Mouse (Mus musculus): ENCODE measurements around the gene Twist2. TPM values are rescaled to one million over a fixed set of nuclear protein-coding genes. Genes with fewer than 3 reads are reported as not detected.

Gene Twist2
- 52.3 and 59.4 TPM in 2 replicates for polyA plus RNA-seq (2014; fragmentation: Nextera tagmentation; extraction: Ambion mirVana)

- peak within 1 kb of the TSS; percentile 88 for H3K27ac ChIP-seq (replicated peaks; ENCODE audit: low read depth, low read length)
- no peaks in the 10 kb centered on the region for H3K9me3 ChIP-seq (replicated peaks; ENCODE audit: control insufficient read depth, low read length)
- peak; percentile 91 for DNase-seq (ENCODE audit: low spot score)
- under 1% methylated on average over 71 of the region's 77 CpGs for WGBS
- peak within 1 kb of the TSS; percentile 77 for H3K9ac ChIP-seq (replicated peaks; ENCODE audit: low read length)
- peaks cover 19% of the 10 kb centered on the region for H3K27me3 ChIP-seq (ENCODE audit: control insufficient read depth, insufficient read depth, low read length)
- H3K4me2 ChIP-seq (ENCODE audit: low read depth, low read length), result peak within 1 kb of the TSS; percentile 93
- no peaks in the 10 kb centered on the region for H3K36me3 ChIP-seq (replicated peaks; ENCODE audit: control insufficient read depth, insufficient read depth, low read depth, low read length)
- peak within 1 kb of the TSS; percentile 68 for H3K4me3 ChIP-seq (ENCODE audit: low read depth, low read length)
- peak; percentile 65 for ATAC-seq (replicated peaks; ENCODE audit: insufficient number of reproducible peaks, low FRiP score, low TSS enrichment, low read depth)
- H3K4me1 ChIP-seq (ENCODE audit: control insufficient read depth, insufficient read depth, low read length), result peaks cover 5% of the 10 kb centered on the region; the same call in 1 of the 2 replicates
These were observed at the start of gene Twist2 for GRCm38 (mm10) chr1:91800967-91801843. TSS of gene Twist2 (plus strand) at chr1:91801461.

GRCm38 (mm10) chr1:91752931-91753330, 48.3 kb upstream of the Twist2 start:
- Histone ChIP-seq H3K4me3 (ENCODE audit: low read depth, low read length) (no peak overlapping the region), H3K27ac (replicated peaks; ENCODE audit: low read depth, low read length) (no peak overlapping the region), H3K4me1 (ENCODE audit: control insufficient read depth, insufficient read depth, low read length) (peaks cover 8% of the 10 kb centered on the region), H3K9me3 (replicated peaks; ENCODE audit: control insufficient read depth, low read length) (no peaks in the 10 kb centered on the region), H3K4me2 (ENCODE audit: low read depth, low read length) (no peak overlapping the region), H3K36me3 (replicated peaks; ENCODE audit: control insufficient read depth, insufficient read depth, low read depth, low read length) (no peaks in the 10 kb centered on the region), H3K27me3 (ENCODE audit: control insufficient read depth, insufficient read depth, low read length) (no peaks in the 10 kb centered on the region), H3K9ac (replicated peaks; ENCODE audit: low read length) (no peak overlapping the region)
- no peak for DNase-seq (ENCODE audit: low spot score)
- 75% methylated on average over 9 of the region's 9 CpGs for WGBS
- no peak for ATAC-seq (replicated peaks; ENCODE audit: insufficient number of reproducible peaks, low FRiP score, low TSS enrichment, low read depth)

- Histone ChIP-seq H3K27me3 (ENCODE audit: control insufficient read depth, insufficient read depth, low read length) (no peaks in the 10 kb centered on the region), H3K9ac (replicated peaks; ENCODE audit: low read length) (peak overlapping the region; percentile 34), H3K4me2 (ENCODE audit: low read depth, low read length) (peak overlapping the region; percentile 17; the same call in 1 of the 2 replicates), H3K4me1 (ENCODE audit: control insufficient read depth, insufficient read depth, low read length) (peaks cover 8% of the 10 kb centered on the region), H3K4me3 (ENCODE audit: low read depth, low read length) (no peak overlapping the region; the same call in 1 of the 2 replicates), H3K27ac (replicated peaks; ENCODE audit: low read depth, low read length) (no peak overlapping the region), H3K36me3 (replicated peaks; ENCODE audit: control insufficient read depth, insufficient read depth, low read depth, low read length) (no peaks in the 10 kb centered on the region), H3K9me3 (replicated peaks; ENCODE audit: control insufficient read depth, low read length) (no peaks in the 10 kb centered on the region)
- WGBS, result under 1% methylated on average over 9 of the region's 9 CpGs
- peak; percentile 93 for DNase-seq (ENCODE audit: low spot score)
- ATAC-seq (replicated peaks; ENCODE audit: insufficient number of reproducible peaks, low FRiP score, low TSS enrichment, low read depth), result peak; percentile 57
These were observed 46.2 kb upstream of the Twist2 start for GRCm38 (mm10) chr1:91755102-91755501.

GRCm38 (mm10) chr1:91757292-91757691, 44.0 kb upstream of the Twist2 start:
- peak overlapping the region; percentile 62 for H3K27ac ChIP-seq (replicated peaks; ENCODE audit: low read depth, low read length)
- H3K4me1 ChIP-seq (ENCODE audit: control insufficient read depth, insufficient read depth, low read length), result peaks cover 12% of the 10 kb centered on the region
- WGBS, result 27% methylated on average over 16 of the region's 16 CpGs
- no peak overlapping the region for H3K4me3 ChIP-seq (ENCODE audit: low read depth, low read length)
- H3K9me3 ChIP-seq (replicated peaks; ENCODE audit: control insufficient read depth, low read length), result no peaks in the 10 kb centered on the region
- H3K4me2 ChIP-seq (ENCODE audit: low read depth, low read length), result peak overlapping the region; percentile 29
- no peaks in the 10 kb centered on the region for H3K36me3 ChIP-seq (replicated peaks; ENCODE audit: control insufficient read depth, insufficient read depth, low read depth, low read length)
- peak overlapping the region; percentile 34 for H3K9ac ChIP-seq (replicated peaks; ENCODE audit: low read length)
- DNase-seq (ENCODE audit: low spot score) (peak; percentile 55), ATAC-seq (replicated peaks; ENCODE audit: insufficient number of reproducible peaks, low FRiP score, low TSS enrichment, low read depth) (no peak)
- H3K27me3 ChIP-seq (ENCODE audit: control insufficient read depth, insufficient read depth, low read length), result no peaks in the 10 kb centered on the region

- ATAC-seq (replicated peaks; ENCODE audit: insufficient number of reproducible peaks, low FRiP score, low TSS enrichment, low read depth), result no peak
- no peak for DNase-seq (ENCODE audit: low spot score)
- Histone ChIP-seq H3K4me3 (ENCODE audit: low read depth, low read length) (no peak overlapping the region), H3K4me2 (ENCODE audit: low read depth, low read length) (no peak overlapping the region), H3K4me1 (ENCODE audit: control insufficient read depth, insufficient read depth, low read length) (peaks cover 12% of the 10 kb centered on the region), H3K9ac (replicated peaks; ENCODE audit: low read length) (no peak overlapping the region), H3K27me3 (ENCODE audit: control insufficient read depth, insufficient read depth, low read length) (no peaks in the 10 kb centered on the region), H3K9me3 (replicated peaks; ENCODE audit: control insufficient read depth, low read length) (no peaks in the 10 kb centered on the region), H3K27ac (replicated peaks; ENCODE audit: low read depth, low read length) (no peak overlapping the region), H3K36me3 (replicated peaks; ENCODE audit: control insufficient read depth, insufficient read depth, low read depth, low read length) (no peaks in the 10 kb centered on the region)
- WGBS, result 51% methylated on average over 2 of the region's 2 CpGs
These were observed 43.1 kb upstream of the Twist2 start for GRCm38 (mm10) chr1:91758143-91758542.

DNA sequence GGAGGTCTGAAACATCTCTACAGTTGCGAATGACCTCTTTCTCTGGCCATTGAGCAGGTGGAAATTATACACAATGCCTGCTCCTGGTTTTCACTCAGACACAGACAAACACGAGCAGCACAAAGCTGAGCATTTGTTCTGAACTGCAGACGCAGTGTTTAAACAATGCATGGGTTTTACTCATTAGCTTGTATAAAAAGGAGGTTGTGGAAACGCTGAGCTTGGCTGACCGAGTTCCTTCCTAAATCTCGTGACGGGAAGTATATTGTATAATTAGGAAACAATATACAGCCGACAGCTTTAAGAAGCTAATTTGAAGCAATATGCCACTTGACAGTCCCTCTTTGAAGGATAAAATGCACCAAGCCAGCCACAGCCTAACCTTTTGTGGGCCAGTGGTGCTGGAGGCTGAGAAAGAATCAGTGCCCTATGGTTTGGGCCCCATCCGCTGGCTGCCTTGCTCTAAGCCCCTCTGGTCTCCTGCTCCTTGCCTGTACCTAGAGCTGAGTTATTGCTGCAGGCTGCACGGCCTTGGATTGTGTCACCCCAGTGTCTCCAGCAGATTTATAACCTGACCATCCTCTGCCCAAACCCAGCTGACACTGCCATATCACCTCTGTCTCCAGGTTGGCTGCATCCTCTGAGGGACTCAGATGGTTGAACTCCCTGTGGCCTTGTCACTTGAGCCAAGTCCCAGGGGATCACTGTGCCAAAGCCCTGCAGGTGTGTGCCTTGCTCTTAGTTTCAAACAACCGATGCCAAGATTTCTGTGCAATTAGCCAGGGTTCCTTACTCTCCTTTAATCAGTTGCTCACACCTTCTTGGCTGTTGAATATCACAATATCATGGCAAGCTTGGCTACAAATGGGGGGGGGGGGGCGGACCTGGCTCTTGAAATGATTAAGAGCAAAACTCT, 42.4 kb upstream of the Twist2 start:
- no peak overlapping the region for H3K4me2 ChIP-seq (ENCODE audit: low read depth, low read length)
- H3K27me3 ChIP-seq (ENCODE audit: control insufficient read depth, insufficient read depth, low read length), result no peaks in the 10 kb centered on the region
- 25% methylated on average over 12 of the region's 12 CpGs for WGBS
- no peaks in the 10 kb centered on the region for H3K36me3 ChIP-seq (replicated peaks; ENCODE audit: control insufficient read depth, insufficient read depth, low read depth, low read length)
- no peaks in the 10 kb centered on the region for H3K9me3 ChIP-seq (replicated peaks; ENCODE audit: control insufficient read depth, low read length)
- ATAC-seq (replicated peaks; ENCODE audit: insufficient number of reproducible peaks, low FRiP score, low TSS enrichment, low read depth) (no peak), DNase-seq (ENCODE audit: low spot score) (peak; percentile 34)
- no peak overlapping the region for H3K4me3 ChIP-seq (ENCODE audit: low read depth, low read length)
- no peak overlapping the region for H3K9ac ChIP-seq (replicated peaks; ENCODE audit: low read length)
- H3K27ac ChIP-seq (replicated peaks; ENCODE audit: low read depth, low read length), result peak overlapping the region; percentile 64
- H3K4me1 ChIP-seq (ENCODE audit: control insufficient read depth, insufficient read depth, low read length), result peaks cover 12% of the 10 kb centered on the region

DNA sequence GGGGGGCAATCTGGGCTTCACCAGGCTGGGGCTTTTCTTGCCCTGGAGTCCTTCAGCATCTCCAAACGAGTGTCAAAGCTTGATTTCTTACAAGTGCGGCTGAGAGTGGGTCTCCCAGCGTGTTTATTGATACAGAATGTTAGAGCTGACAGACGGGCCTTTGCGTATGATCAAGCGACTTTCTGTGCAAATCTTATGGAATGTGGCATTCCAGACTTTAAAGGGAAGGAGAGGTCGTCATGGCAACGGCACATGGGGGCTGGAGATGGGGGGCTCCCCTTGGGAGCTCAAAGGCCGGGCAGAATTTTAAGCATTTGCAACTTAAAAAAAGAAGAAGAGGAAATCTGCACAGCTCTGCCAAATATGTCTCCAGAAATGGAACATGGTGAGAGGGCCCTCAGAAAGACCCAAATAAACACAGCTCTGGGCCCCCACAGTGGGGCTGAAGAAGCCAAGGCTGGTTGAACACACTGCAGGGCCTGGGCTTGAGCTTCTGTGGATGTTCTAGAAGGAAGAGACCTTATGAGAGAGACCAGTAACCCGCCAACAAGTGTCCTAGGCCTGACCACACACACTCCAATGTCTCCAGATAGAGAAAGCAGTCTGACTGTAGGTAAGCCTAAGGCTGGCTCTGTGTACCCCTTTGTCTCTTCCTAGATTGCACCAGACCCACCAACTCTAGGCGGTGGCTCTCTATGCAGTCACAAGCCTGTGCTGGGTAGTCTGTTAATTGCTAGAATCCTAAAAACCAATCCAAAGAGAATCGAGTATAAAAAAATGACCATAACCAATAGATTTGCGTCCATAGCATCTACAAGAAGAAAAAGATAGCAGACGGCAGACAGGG, 40.9 kb upstream of the Twist2 start:
- Histone ChIP-seq H3K36me3 (replicated peaks; ENCODE audit: control insufficient read depth, insufficient read depth, low read depth, low read length) (no peaks in the 10 kb centered on the region), H3K27ac (replicated peaks; ENCODE audit: low read depth, low read length) (peak overlapping the region; percentile 65), H3K9ac (replicated peaks; ENCODE audit: low read length) (no peak overlapping the region), H3K4me1 (ENCODE audit: control insufficient read depth, insufficient read depth, low read length) (peaks cover 12% of the 10 kb centered on the region), H3K27me3 (ENCODE audit: control insufficient read depth, insufficient read depth, low read length) (no peaks in the 10 kb centered on the region), H3K9me3 (replicated peaks; ENCODE audit: control insufficient read depth, low read length) (no peaks in the 10 kb centered on the region), H3K4me3 (ENCODE audit: low read depth, low read length) (no peak overlapping the region), H3K4me2 (ENCODE audit: low read depth, low read length) (no peak overlapping the region)
- peak; percentile 41 for ATAC-seq (replicated peaks; ENCODE audit: insufficient number of reproducible peaks, low FRiP score, low TSS enrichment, low read depth)
- peak; percentile 87 for DNase-seq (ENCODE audit: low spot score)
- WGBS, result 42% methylated on average over 14 of the region's 14 CpGs
